Mouse (Mus musculus) frontal cortex, postnatal 25 days (tissue): Measurements from ENCODE around the gene Ccnd3.
"Not testable (repeated sequence)": the region's sequence is repeated elsewhere in the genome, so short reads cannot be mapped to it uniquely, and the experiment has no call there.

Source experiments
- DNase-seq, 2 experiments: peaks; one replicate each; pipeline ENCODE4 v3.0.0; 2022; ENCODE audit warnings: low spot score in 2 of 2

Gene Ccnd3

DNA sequence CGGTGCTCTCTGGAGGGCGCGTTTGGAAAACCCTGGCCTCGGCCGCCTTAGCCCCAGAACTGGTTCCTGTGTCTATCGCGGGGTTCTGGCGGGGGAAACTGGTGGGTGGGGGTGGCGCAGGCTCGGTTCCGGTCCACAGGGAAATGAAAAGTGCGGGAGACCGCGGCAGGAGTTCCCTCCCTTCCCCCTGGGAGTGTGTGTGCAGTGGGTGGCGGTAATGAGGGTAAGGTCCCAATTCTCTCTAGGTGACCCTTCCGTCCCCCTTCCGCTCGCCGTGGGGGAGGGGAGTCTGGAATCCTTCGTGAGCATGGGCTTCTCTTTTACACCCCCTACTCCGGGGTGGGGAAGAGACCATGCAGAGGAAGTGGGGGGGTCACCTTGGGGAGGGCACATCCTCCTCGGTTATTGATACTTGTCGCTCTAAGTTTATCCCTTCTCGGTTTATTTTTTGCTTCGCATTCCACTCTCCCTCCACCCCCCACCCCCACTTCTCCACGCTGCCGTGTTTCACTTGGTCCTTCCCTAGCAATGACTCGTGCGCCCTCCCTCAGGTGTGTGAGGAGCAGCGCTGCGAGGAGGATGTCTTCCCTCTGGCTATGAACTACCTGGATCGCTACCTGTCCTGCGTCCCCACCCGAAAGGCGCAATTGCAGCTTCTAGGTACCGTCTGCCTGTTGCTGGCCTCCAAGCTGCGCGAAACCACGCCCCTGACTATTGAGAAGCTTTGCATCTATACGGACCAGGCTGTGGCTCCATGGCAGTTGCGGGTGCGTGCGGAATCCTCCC, 89.5 kb downstream of the Ccnd3 start:
- DNase-seq, result no peak

DNA sequence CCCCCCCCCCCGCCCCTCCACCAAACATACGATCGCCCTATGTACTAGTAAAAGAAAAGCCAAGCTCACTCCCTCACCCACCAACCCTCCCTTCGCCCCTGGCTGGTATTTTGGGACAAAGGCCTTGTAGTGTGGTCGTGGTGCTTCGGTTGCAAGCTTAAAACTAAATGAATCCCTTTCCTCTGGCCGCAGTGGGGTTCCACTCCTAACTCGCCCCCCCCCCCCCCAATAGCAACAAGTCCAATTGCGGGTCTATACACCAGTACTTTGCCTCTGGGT, 90.1 kb downstream of the Ccnd3 start:
- no peak for DNase-seq

GRCm38 (mm10) chr17:47595248-47596161, 90.7 kb downstream of the Ccnd3 start:
- no peak for DNase-seq

DNA sequence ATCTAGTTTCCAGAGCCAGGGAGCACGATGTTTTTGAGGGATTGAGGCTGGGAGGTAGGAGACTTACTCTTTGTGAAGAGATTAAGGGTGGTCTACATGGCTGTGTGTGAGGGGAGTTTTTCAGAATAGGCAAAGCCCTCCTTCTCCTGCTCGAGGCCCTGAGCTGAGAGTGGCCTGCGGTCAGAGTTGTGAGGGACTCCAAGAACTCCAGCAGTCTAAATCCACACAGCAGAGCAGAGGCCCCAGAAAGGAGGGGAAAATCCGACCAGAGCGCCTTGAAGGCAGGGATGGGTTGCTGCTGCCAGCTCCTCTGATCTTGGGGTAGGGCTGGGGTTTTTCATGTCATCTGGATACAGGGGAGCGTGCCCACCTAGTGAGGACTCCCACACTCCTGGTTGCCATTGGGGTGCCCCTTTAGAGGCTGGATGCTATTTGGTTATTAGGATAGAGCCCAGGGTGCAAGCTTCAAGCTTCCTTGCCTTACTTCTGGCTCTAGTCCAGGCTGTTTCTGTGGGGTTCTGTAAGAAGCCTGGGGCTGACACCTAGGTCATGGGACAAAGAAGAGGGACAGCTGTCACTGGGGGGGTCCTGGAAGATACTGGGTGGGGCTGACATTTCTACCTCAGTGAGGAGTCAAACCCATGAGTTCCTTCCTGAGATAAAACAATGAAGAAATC, 91.4 kb downstream of the Ccnd3 start:
- DNase-seq, result no peak

- DNase-seq, result no peak
Observed at GRCm38 (mm10) chr17:47596839-47597164, 92.0 kb downstream of the Ccnd3 start.

GRCm38 (mm10) chr17:47597261-47597660, 92.4 kb downstream of the Ccnd3 start:
- no peak for DNase-seq

DNA sequence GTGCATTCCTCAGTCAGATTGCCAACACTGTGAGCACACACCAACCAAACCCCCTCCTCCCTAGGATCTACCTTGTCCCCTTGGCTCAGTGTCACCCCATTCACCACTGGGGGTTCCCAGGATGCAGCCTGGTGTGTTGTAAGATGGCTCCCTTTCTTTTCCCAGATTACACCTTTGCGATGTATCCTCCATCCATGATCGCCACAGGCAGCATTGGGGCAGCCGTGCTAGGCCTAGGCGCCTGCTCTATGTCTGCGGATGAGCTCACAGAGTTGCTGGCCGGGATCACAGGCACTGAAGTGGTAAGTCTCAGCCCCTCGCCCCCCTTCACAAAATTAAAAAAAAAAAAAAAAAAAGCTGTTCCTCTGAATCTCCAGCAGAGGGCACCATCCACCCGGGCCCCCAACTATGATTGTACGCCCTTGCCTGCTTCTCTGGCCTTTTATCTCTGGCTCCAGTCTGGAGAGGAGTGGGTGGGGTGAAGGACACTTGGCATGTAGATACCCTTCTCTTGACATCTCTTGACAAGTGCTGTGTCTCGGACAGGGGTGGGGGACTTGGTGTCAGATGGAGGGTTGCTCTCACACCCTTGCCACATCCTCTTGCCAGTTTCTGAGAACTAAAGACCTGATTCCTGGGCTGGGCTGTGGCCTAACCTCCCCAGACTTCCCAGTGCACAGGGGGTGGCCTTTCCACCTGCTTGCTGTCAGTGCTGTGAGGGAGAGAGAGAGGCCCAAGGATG, 93.2 kb downstream of the Ccnd3 start:
- DNase-seq, result no peak

GRCm38 (mm10) chr17:47598580-47599304, 93.9 kb downstream of the Ccnd3 start:
- not testable (repeated sequence) for DNase-seq

GRCm38 (mm10) chr17:47599511-47600297, 94.9 kb downstream of the Ccnd3 start:
- no peak for DNase-seq

DNA sequence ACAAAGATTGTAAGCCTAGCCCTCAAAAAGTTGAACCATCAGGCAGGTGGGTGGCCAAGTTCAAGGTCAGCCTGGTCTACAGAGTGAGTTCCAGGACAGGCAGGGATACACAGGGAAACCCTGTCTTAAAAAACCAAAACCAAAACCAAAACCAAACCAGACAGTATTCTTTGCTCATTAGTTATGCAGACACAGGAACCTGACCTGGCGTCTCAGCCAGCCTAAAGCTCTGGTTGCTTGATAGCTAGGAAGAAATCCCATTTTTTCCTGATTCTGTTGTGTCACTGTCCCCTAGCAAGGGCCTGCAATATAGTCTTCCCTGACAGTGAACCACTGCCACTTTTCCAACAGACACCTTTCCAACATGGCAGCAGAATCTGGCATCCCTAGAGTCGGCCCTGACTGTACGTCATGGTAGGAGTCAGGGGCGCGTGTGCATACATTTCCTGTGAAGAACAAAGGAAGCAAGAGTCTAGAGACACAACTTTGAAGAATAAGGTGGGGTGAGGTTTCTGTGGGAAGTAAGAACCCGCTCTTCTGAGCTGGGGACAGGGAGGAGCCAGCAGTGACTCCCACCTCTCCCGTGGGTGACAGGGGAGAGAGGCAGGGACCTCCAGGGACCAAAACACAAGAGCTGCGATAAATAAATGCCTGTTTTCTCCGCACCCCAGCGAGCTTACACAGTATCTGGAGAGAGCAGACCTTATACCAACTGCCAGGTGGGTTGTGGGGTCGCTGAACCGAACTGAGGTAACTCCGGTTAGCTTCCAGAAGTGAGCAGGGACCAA, 95.9 kb downstream of the Ccnd3 start:
- DNase-seq, result no peak

GRCm38 (mm10) chr17:47601389-47601755, 96.5 kb downstream of the Ccnd3 start:
- no peak for DNase-seq

DNA sequence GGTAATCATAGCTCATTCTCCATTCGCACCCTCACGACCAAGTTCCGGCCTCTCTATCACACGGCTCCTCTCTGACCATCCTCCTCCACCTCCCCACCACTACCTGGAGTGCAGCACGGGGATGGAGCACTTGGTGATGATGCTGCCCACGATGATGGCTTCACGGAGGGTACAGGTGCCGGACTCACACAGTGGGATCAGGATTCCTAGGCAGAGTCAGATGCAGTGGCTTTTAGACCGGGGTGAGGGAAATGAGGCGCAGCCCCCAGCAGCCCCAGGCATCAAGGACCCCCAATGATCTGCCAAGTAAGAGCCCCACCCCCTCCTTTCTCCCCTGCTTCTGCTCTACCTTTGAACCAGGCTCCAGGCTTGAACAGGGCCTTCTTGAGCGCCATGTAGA, 97.4 kb downstream of the Ccnd3 start:
- DNase-seq, result no peak

DNA sequence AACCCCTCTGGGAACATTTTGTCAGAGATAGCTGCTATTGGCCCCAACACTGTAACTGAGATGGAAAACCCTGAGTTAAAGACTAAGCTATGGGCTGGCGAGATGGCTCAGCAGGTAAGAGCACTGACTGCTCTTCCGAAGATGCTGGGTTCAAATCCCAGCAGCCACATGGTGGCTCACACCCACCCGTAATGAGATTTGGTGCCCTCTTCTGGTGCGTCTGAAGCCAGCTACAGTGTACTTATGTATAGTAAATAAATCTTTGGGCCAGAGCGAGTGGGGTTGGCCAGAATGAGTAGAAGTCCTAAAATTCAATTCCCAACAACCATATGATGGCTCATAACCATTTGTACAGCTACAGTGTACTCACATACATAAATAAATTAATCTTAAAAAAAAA, 101.4 kb downstream of the Ccnd3 start:
- DNase-seq, result no peak

GRCm38 (mm10) chr17:47609182-47609581, 104.3 kb downstream of the Ccnd3 start:
- DNase-seq, result no peak

- peak; percentile 95 for DNase-seq
Observed at GRCm38 (mm10) chr17:47610849-47611660, 106.2 kb downstream of the Ccnd3 start, which contains the start of the genes Bysl, Med20 and Gm20517. Bysl (minus strand) TSS chr17:47611492. Med20 (plus strand) TSS chr17:47611582. Gm20517 (plus strand) TSS chr17:47611589.

DNA sequence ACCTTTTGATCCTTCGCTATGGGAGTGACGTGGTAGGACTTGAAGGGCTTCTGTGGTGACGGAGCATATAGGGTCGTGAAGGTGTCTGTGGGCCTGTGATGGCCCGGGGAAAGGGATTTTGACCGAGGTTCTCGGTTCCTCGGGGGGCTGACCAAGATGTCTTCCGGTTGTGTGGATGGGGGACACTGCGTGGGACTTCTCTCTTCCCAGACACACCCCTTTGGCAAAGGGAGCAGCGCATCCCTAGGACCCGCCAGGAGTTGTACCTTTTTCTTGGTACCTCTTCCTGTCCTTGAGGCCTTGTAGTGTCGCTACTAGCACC, 106.8 kb downstream of the Ccnd3 start:
- no peak for DNase-seq

DNA sequence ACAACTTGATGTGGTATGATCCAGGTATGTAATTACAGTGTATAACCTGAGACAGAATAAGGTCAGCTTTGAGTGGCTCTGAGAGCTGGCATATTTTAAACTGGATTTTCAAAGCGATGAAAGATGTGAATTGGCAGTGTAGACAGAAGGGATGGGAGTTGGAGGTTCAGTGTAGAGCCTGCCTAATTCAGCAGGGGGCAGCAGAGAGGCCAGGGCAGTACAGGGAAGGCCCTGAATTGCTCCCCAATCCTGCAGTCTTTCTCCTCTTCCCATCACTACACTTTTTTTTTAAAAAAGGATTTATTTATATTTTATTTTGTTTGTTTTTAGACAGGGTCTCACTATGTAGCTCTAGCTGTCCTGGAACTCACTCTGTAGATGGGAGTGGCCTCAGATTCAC, 109.2 kb downstream of the Ccnd3 start:
- DNase-seq, result no peak

GRCm38 (mm10) chr17:47616119-47616518, 111.3 kb downstream of the Ccnd3 start:
- no peak for DNase-seq

DNA sequence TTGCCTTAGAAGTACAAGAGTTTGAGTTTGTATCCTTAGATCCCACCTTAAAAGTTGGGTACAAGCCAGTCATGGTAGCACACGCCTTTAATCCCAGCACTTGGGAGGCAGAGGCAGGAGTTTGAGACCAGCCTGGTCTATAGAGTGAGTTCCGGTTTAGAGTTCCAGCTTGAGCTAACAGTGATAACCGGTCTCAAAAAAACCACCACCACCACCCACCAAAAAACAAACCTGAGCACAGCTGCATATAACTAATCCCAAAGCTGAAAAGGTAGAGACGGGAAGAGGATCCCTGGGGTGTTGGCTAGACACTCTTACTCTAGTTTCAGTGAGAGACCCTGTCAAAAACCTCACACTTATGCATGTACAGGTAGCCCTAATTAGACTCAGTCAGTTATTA, 111.8 kb downstream of the Ccnd3 start:
- DNase-seq, result no peak
